Mouse (Mus musculus) midbrain, embryonic 16.5 days (tissue): ENCODE measurements at regions not wholly inside any gene's neighbourhood (a gene's known extent, or its start where the extent isn't known, plus 50 kb on each side); places are given as distances from the start of the nearest gene placed in this dataset.

Experiments
- ATAC-seq: fragments of 200-750 bp; cut with Nextera tagmentation; 2 replicates; pipeline ENCODE4 v1.8.0; 2017; ENCODE audit warnings: moderate TSS enrichment
- H3K27ac ChIP-seq: fragments of 300-500 bp; sonication (generic); 2 replicates; pipeline ENCODE4 v1.5.1; 2014; ENCODE audit warnings: mild to moderate bottlenecking, low read length, mixed read lengths
- H3K27me3 ChIP-seq: fragments of 300-500 bp; sonication (generic); 2 replicates; pipeline ENCODE4 v1.6.1; 2014; ENCODE audit warnings: low read depth, low read length, mixed read lengths; ENCODE audit not compliant: control insufficient read depth, insufficient read depth
- H3K36me3 ChIP-seq: fragments of 300-500 bp; sonication (generic); 2 replicates; pipeline ENCODE4 v1.6.1; 2014; ENCODE audit warnings: mild to moderate bottlenecking, low read length, moderate library complexity, mixed read lengths; ENCODE audit not compliant: control insufficient read depth, insufficient read depth
- H3K4me1 ChIP-seq: fragments of 300-500 bp; sonication (generic); 2 replicates; pipeline ENCODE4 v1.6.1; 2014; ENCODE audit warnings: mild to moderate bottlenecking, low read length, mixed read lengths; ENCODE audit not compliant: control insufficient read depth, insufficient read depth
- H3K4me2 ChIP-seq: fragments of 300-500 bp; sonication (generic); 2 replicates; pipeline ENCODE4 v1.6.1; 2014; ENCODE audit warnings: mild to moderate bottlenecking, low read length, mixed read lengths
- H3K4me3 ChIP-seq: fragments of 300-500 bp; sonication (generic); 2 replicates; pipeline ENCODE4 v1.5.1; 2014; ENCODE audit warnings: low read depth, mild to moderate bottlenecking, low read length, moderate library complexity, mixed read lengths
- H3K9ac ChIP-seq: fragments of 300-500 bp; sonication (generic); 2 replicates; pipeline ENCODE4 v1.6.1; 2014; ENCODE audit warnings: low read depth, low read length, mixed read lengths
- H3K9me3 ChIP-seq: fragments of 300-500 bp; sonication (generic); replicated peaks from 2 replicates; pipeline ENCODE4 v1.6.1; 2014; ENCODE audit warnings: mild to moderate bottlenecking, low read length, mixed read lengths; ENCODE audit not compliant: control insufficient read depth, poor library complexity, severe bottlenecking
- WGBS: fragments of 180-500 bp; shearing (Covaris S2); extraction: QIAGEN DNeasy Blood & Tissue Kit; methylation state at CpG from one replicate; pipeline ENCODE4 v1.1.7; 2014; 5-methylcytosine and 5-hydroxymethylcytosine counted together

- H3K9me3 ChIP-seq = no peaks in the 10 kb centered on the region
- H3K36me3 ChIP-seq = no peaks in the 10 kb centered on the region
These were observed 195.9 kb downstream of the Hlx start for GRCm38 (mm10) chr1:184536311-184537200.

GRCm38 (mm10) chr1:184535691-184536090 is 196.7 kb downstream of the Hlx start:
- no peak for ATAC-seq
- H3K4me2 ChIP-seq = no peak overlapping the region
- 92% methylated on average over 3 of the region's 3 CpGs for WGBS
- no peak overlapping the region for H3K27ac ChIP-seq
- H3K27me3 ChIP-seq = no peaks in the 10 kb centered on the region
- H3K4me3 ChIP-seq = no peak overlapping the region
- no peaks in the 10 kb centered on the region for H3K4me1 ChIP-seq
- H3K9me3 ChIP-seq = no peaks in the 10 kb centered on the region
- H3K9ac ChIP-seq = no peak overlapping the region
- no peaks in the 10 kb centered on the region for H3K36me3 ChIP-seq

More at GRCm38 (mm10) chr1:184536311-184537200, 195.9 kb downstream of the Hlx start:
- Histone ChIP-seq H3K4me3 (no peak overlapping the region), H3K9ac (no peak overlapping the region), H3K27me3 (no peaks in the 10 kb centered on the region), H3K4me1 (no peaks in the 10 kb centered on the region), H3K4me2 (no peak overlapping the region), H3K27ac (no peak overlapping the region)
- no peak for ATAC-seq
- WGBS = 90% methylated on average over 11 of the region's 11 CpGs

- no peak overlapping the region for H3K9ac ChIP-seq
- no peak overlapping the region for H3K27ac ChIP-seq
- H3K4me3 ChIP-seq = no peak overlapping the region
- no peak overlapping the region for H3K4me2 ChIP-seq
- 88% methylated on average over 4 of the region's 4 CpGs for WGBS
- no peaks in the 10 kb centered on the region for H3K27me3 ChIP-seq
- H3K36me3 ChIP-seq = no peaks in the 10 kb centered on the region
- no peak for ATAC-seq
- no peaks in the 10 kb centered on the region for H3K9me3 ChIP-seq
- H3K4me1 ChIP-seq = no peaks in the 10 kb centered on the region
These were observed 197.9 kb downstream of the Hlx start for GRCm38 (mm10) chr1:184534511-184534910.

GRCm38 (mm10) chr1:184533870-184534269 is 198.5 kb downstream of the Hlx start:
- WGBS = 72% methylated on average over 5 of the region's 5 CpGs
- no peaks in the 10 kb centered on the region for H3K36me3 ChIP-seq
- H3K9me3 ChIP-seq = no peaks in the 10 kb centered on the region
- H3K27ac ChIP-seq = no peak overlapping the region
- no peaks in the 10 kb centered on the region for H3K4me1 ChIP-seq
- no peak for ATAC-seq
- no peak overlapping the region for H3K4me2 ChIP-seq
- no peaks in the 10 kb centered on the region for H3K27me3 ChIP-seq
- H3K4me3 ChIP-seq = no peak overlapping the region
- H3K9ac ChIP-seq = no peak overlapping the region

- no peak overlapping the region for H3K4me2 ChIP-seq
- WGBS = 83% methylated on average over 8 of the region's 8 CpGs
- H3K9me3 ChIP-seq = no peaks in the 10 kb centered on the region
- ATAC-seq = no peak
- H3K27me3 ChIP-seq = no peaks in the 10 kb centered on the region
- H3K36me3 ChIP-seq = no peaks in the 10 kb centered on the region
- H3K4me3 ChIP-seq = no peak overlapping the region
- no peaks in the 10 kb centered on the region for H3K4me1 ChIP-seq
- no peak overlapping the region for H3K27ac ChIP-seq
- no peak overlapping the region for H3K9ac ChIP-seq
These were observed 199.8 kb downstream of the Hlx start for GRCm38 (mm10) chr1:184532488-184533055.

GRCm38 (mm10) chr1:184530606-184531320 is 201.7 kb downstream of the Hlx start:
- H3K9me3 ChIP-seq = no peaks in the 10 kb centered on the region
- no peak overlapping the region for H3K4me2 ChIP-seq
- no peak overlapping the region for H3K27ac ChIP-seq
- no peak overlapping the region for H3K9ac ChIP-seq
- H3K36me3 ChIP-seq = no peaks in the 10 kb centered on the region
- H3K4me1 ChIP-seq = no peaks in the 10 kb centered on the region
- H3K27me3 ChIP-seq = no peaks in the 10 kb centered on the region
- H3K4me3 ChIP-seq = no peak overlapping the region
- no peak for ATAC-seq
- WGBS = 65% methylated on average over 3 of the region's 3 CpGs

GRCm38 (mm10) chr1:184525740-184526139 is 206.7 kb downstream of the Hlx start:
- Histone ChIP-seq H3K9ac (no peak overlapping the region), H3K4me2 (no peak overlapping the region), H3K27me3 (no peaks in the 10 kb centered on the region), H3K4me3 (no peak overlapping the region), H3K27ac (no peak overlapping the region), H3K9me3 (no peaks in the 10 kb centered on the region), H3K36me3 (no peaks in the 10 kb centered on the region), H3K4me1 (no peaks in the 10 kb centered on the region)
- ATAC-seq = no peak
- WGBS = 43% methylated on average over 4 of the region's 4 CpGs

GRCm38 (mm10) chr1:184519551-184519950 is 212.9 kb downstream of the Hlx start:
- ATAC-seq = no peak
- Histone ChIP-seq H3K9me3 (no peaks in the 10 kb centered on the region), H3K4me1 (no peaks in the 10 kb centered on the region), H3K4me2 (no peak overlapping the region), H3K27me3 (no peaks in the 10 kb centered on the region), H3K9ac (no peak overlapping the region), H3K4me3 (no peak overlapping the region), H3K27ac (no peak overlapping the region), H3K36me3 (no peaks in the 10 kb centered on the region)
- WGBS = 73% methylated on average over 5 of the region's 5 CpGs

- Histone ChIP-seq H3K9ac (no peak overlapping the region), H3K36me3 (no peaks in the 10 kb centered on the region), H3K4me1 (no peaks in the 10 kb centered on the region; the same call in 1 of the 2 replicates), H3K9me3 (no peaks in the 10 kb centered on the region), H3K27me3 (no peaks in the 10 kb centered on the region), H3K4me2 (no peak overlapping the region), H3K27ac (no peak overlapping the region), H3K4me3 (no peak overlapping the region)
- 85% methylated on average over 4 of the region's 4 CpGs for WGBS
- no peak for ATAC-seq
These were observed 227.8 kb downstream of the Hlx start for GRCm38 (mm10) chr1:184504663-184505062.
